Mouse (Mus musculus) hindbrain, embryonic 15.5 days (tissue): ENCODE measurements around the gene Gucd1. TPM values are rescaled to one million over a fixed set of nuclear protein-coding genes. Genes with fewer than 3 reads are reported as not detected.

ENCODE experiments used
- ATAC-seq: fragments of 200-750 bp; cut with Nextera tagmentation; 2 replicates; pipeline ENCODE4 v1.8.0; 2017; ENCODE audit warnings: low read depth, moderate number of reproducible peaks, moderate TSS enrichment; ENCODE audit not compliant: low FRiP score
- H3K27ac ChIP-seq: fragments of 300-500 bp; sonication (generic); replicated peaks from 2 replicates; pipeline ENCODE4 v1.5.1; 2015; ENCODE audit warnings: mild to moderate bottlenecking, inconsistent platforms
- H3K27me3 ChIP-seq: fragments of 300-500 bp; sonication (generic); 2 replicates; pipeline ENCODE4 v1.6.1; 2015; ENCODE audit warnings: control low read depth, inconsistent platforms
- H3K36me3 ChIP-seq: fragments of 300-500 bp; sonication (generic); 2 replicates; pipeline ENCODE4 v1.6.1; 2015; ENCODE audit warnings: control low read depth, inconsistent platforms
- H3K4me1 ChIP-seq: fragments of 300-500 bp; sonication (generic); replicated peaks from 2 replicates; pipeline ENCODE4 v1.6.1; 2015; ENCODE audit warnings: control low read depth, inconsistent platforms
- H3K4me2 ChIP-seq: fragments of 300-500 bp; sonication (generic); 2 replicates; pipeline ENCODE4 v1.6.1; 2015; ENCODE audit warnings: moderate library complexity, mild to moderate bottlenecking, inconsistent platforms
- H3K4me3 ChIP-seq: fragments of 300-500 bp; sonication (generic); 2 replicates; pipeline ENCODE4 v1.5.1; 2015; ENCODE audit warnings: mild to moderate bottlenecking, inconsistent platforms
- H3K9ac ChIP-seq: fragments of 300-500 bp; sonication (generic); 2 replicates; pipeline ENCODE4 v1.6.1; 2015; ENCODE audit warnings: inconsistent platforms
- H3K9me3 ChIP-seq: fragments of 300-500 bp; sonication (generic); 2 replicates; pipeline ENCODE4 v1.6.1; 2016; ENCODE audit warnings: control low read depth, inconsistent platforms
- WGBS: fragments of 180-500 bp; shearing (Covaris S2); methylation state at CpG from one replicate; pipeline ENCODE4 v1.1.7; 2015; 5-methylcytosine and 5-hydroxymethylcytosine counted together
- polyA plus RNA-seq: library from polyadenylated mRNA; unstranded; fragments of >200 nt; fragmentation: Nextera tagmentation; extraction: Ambion mirVana; gene quantifications from 2 replicates; pipeline ENCODE4 v1.2.1, GENCODE M21; 2015

The Gucd1 gene
- polyA plus RNA-seq, 1 experiment from 2014 or later: 20.3 TPM

- H3K4me3 ChIP-seq: no peak overlapping the region
- H3K27me3 ChIP-seq: no peaks in the 10 kb centered on the region
- peak overlapping the region; percentile 68 for H3K27ac ChIP-seq
- H3K4me2 ChIP-seq: no peak overlapping the region
- no peaks in the 10 kb centered on the region for H3K9me3 ChIP-seq
- WGBS: 48% methylated on average over 13 of the region's 13 CpGs
- no peak overlapping the region for H3K9ac ChIP-seq
- peaks cover 12% of the 10 kb centered on the region for H3K4me1 ChIP-seq
- no peaks in the 10 kb centered on the region for H3K36me3 ChIP-seq
- peak; percentile 82; the same call in 1 of the 2 replicates for ATAC-seq
These were observed 79.5 kb downstream of the Gucd1 start for GRCm38 (mm10) chr10:75438132-75438810.

- Histone ChIP-seq H3K9me3 (no peaks in the 10 kb centered on the region), H3K36me3 (no peaks in the 10 kb centered on the region), H3K4me2 (no peak overlapping the region), H3K27me3 (no peaks in the 10 kb centered on the region), H3K4me3 (no peak overlapping the region), H3K27ac (no peak overlapping the region), H3K4me1 (peaks cover 12% of the 10 kb centered on the region), H3K9ac (no peak overlapping the region)
- WGBS: 91% methylated on average over 1 of the region's 1 CpGs
- ATAC-seq: no peak
These were observed 80.5 kb downstream of the Gucd1 start for GRCm38 (mm10) chr10:75437284-75437683.

- Histone ChIP-seq H3K27ac (no peak overlapping the region), H3K9ac (no peak overlapping the region), H3K9me3 (no peaks in the 10 kb centered on the region), H3K36me3 (no peaks in the 10 kb centered on the region), H3K4me1 (peaks cover 12% of the 10 kb centered on the region), H3K27me3 (no peaks in the 10 kb centered on the region), H3K4me3 (no peak overlapping the region), H3K4me2 (no peak overlapping the region)
- ATAC-seq: 0 out of 2 replicates have a peak, but pooled peaks have one; percentile 29
- 21% methylated on average over 3 of the region's 3 CpGs for WGBS
These were observed 81.1 kb downstream of the Gucd1 start for GRCm38 (mm10) chr10:75436604-75437217.

- Histone ChIP-seq H3K27me3 (no peaks in the 10 kb centered on the region), H3K4me1 (no peaks in the 10 kb centered on the region), H3K9ac (no peak overlapping the region), H3K9me3 (no peaks in the 10 kb centered on the region), H3K4me2 (no peak overlapping the region), H3K27ac (no peak overlapping the region), H3K36me3 (no peaks in the 10 kb centered on the region), H3K4me3 (no peak overlapping the region)
- 91% methylated on average over 6 of the region's 6 CpGs for WGBS
- ATAC-seq: no peak
These were observed 87.1 kb downstream of the Gucd1 start for GRCm38 (mm10) chr10:75430633-75431032.

- no peak overlapping the region for H3K9ac ChIP-seq
- ATAC-seq: no peak
- WGBS: 93% methylated on average over 5 of the region's 5 CpGs
- no peaks in the 10 kb centered on the region for H3K36me3 ChIP-seq
- H3K27ac ChIP-seq: no peak overlapping the region
- H3K27me3 ChIP-seq: no peaks in the 10 kb centered on the region
- no peaks in the 10 kb centered on the region for H3K9me3 ChIP-seq
- H3K4me1 ChIP-seq: no peaks in the 10 kb centered on the region
- no peak overlapping the region for H3K4me2 ChIP-seq
- H3K4me3 ChIP-seq: no peak overlapping the region
These were observed 87.6 kb downstream of the Gucd1 start for GRCm38 (mm10) chr10:75430147-75430537.

- Histone ChIP-seq H3K4me2 (no peak overlapping the region), H3K27ac (no peak overlapping the region), H3K4me3 (no peak overlapping the region), H3K9me3 (no peaks in the 10 kb centered on the region), H3K9ac (no peak overlapping the region), H3K4me1 (no peaks in the 10 kb centered on the region), H3K27me3 (no peaks in the 10 kb centered on the region), H3K36me3 (no peaks in the 10 kb centered on the region)
- 91% methylated on average over 7 of the region's 7 CpGs for WGBS
- ATAC-seq: no peak
These were observed 88.1 kb downstream of the Gucd1 start for GRCm38 (mm10) chr10:75429522-75430146.

- WGBS: 96% methylated on average over 6 of the region's 6 CpGs
- Histone ChIP-seq H3K9me3 (no peaks in the 10 kb centered on the region), H3K4me3 (no peak overlapping the region), H3K36me3 (no peaks in the 10 kb centered on the region), H3K27me3 (no peaks in the 10 kb centered on the region), H3K4me2 (no peak overlapping the region), H3K27ac (no peak overlapping the region), H3K4me1 (no peaks in the 10 kb centered on the region), H3K9ac (no peak overlapping the region)
- no peak for ATAC-seq
These were observed 88.8 kb downstream of the Gucd1 start for GRCm38 (mm10) chr10:75429004-75429380.

- Histone ChIP-seq H3K4me1 (no peaks in the 10 kb centered on the region), H3K36me3 (no peaks in the 10 kb centered on the region), H3K4me2 (no peak overlapping the region), H3K9me3 (no peaks in the 10 kb centered on the region), H3K4me3 (no peak overlapping the region), H3K27me3 (no peaks in the 10 kb centered on the region), H3K9ac (no peak overlapping the region), H3K27ac (no peak overlapping the region)
- 82% methylated on average over 13 of the region's 13 CpGs for WGBS
- ATAC-seq: no peak
These were observed 89.4 kb downstream of the Gucd1 start for GRCm38 (mm10) chr10:75428049-75429003.

GRCm38 (mm10) chr10:75424498-75424901 lies 93.3 kb downstream of the Gucd1 start:
- no peaks in the 10 kb centered on the region for H3K9me3 ChIP-seq
- WGBS: 92% methylated on average over 10 of the region's 10 CpGs
- H3K4me2 ChIP-seq: no peak overlapping the region
- no peak overlapping the region for H3K9ac ChIP-seq
- H3K36me3 ChIP-seq: no peaks in the 10 kb centered on the region
- ATAC-seq: no peak
- no peaks in the 10 kb centered on the region for H3K4me1 ChIP-seq
- no peak overlapping the region for H3K4me3 ChIP-seq
- H3K27ac ChIP-seq: no peak overlapping the region
- H3K27me3 ChIP-seq: no peaks in the 10 kb centered on the region

GRCm38 (mm10) chr10:75418747-75419146 lies 99.0 kb downstream of the Gucd1 start:
- 74% methylated on average over 4 of the region's 4 CpGs for WGBS
- ATAC-seq: no peak
- H3K4me2 ChIP-seq: no peak overlapping the region
- H3K4me3 ChIP-seq: no peak overlapping the region
- no peaks in the 10 kb centered on the region for H3K4me1 ChIP-seq
- no peaks in the 10 kb centered on the region for H3K27me3 ChIP-seq
- H3K9ac ChIP-seq: no peak overlapping the region
- H3K9me3 ChIP-seq: no peaks in the 10 kb centered on the region
- H3K36me3 ChIP-seq: no peaks in the 10 kb centered on the region
- no peak overlapping the region for H3K27ac ChIP-seq

GRCm38 (mm10) chr10:75417363-75418042 lies 100.3 kb downstream of the Gucd1 start:
- ATAC-seq: no peak
- Histone ChIP-seq H3K36me3 (no peaks in the 10 kb centered on the region), H3K27me3 (no peaks in the 10 kb centered on the region), H3K27ac (no peak overlapping the region), H3K4me3 (no peak overlapping the region), H3K4me1 (peaks cover 4% of the 10 kb centered on the region; the same call in 1 of the 2 replicates), H3K9me3 (no peaks in the 10 kb centered on the region), H3K4me2 (no peak overlapping the region), H3K9ac (no peak overlapping the region)
- 93% methylated on average over 8 of the region's 8 CpGs for WGBS
